Mouse (Mus musculus) embryonic facial prominence, embryonic 15.5 days (tissue): ENCODE results near the gene Cit. TPM values are rescaled to one million over a fixed set of nuclear protein-coding genes. Genes with fewer than 3 reads are reported as not detected.

Source experiments
- ATAC-seq: fragments of 200-750 bp; cut with Nextera tagmentation; 2 replicates; pipeline ENCODE4 v1.8.0; 2017; ENCODE audit warnings: low read depth, moderate TSS enrichment; ENCODE audit not compliant: insufficient number of reproducible peaks, low FRiP score, low TSS enrichment
- H3K27ac ChIP-seq: fragments of 300-500 bp; sonication (generic); replicated peaks from 2 replicates; pipeline ENCODE4 v1.5.1; 2015; ENCODE audit warnings: mild to moderate bottlenecking, inconsistent platforms
- H3K27me3 ChIP-seq: fragments of 300-500 bp; sonication (generic); 2 replicates; pipeline ENCODE4 v1.6.1; 2015; ENCODE audit warnings: inconsistent platforms
- H3K36me3 ChIP-seq: fragments of 300-500 bp; sonication (generic); 2 replicates; pipeline ENCODE4 v1.6.1; 2015; ENCODE audit warnings: mild to moderate bottlenecking, inconsistent platforms
- H3K4me1 ChIP-seq: fragments of 300-500 bp; sonication (generic); 2 replicates; pipeline ENCODE4 v1.6.1; 2015; ENCODE audit warnings: inconsistent platforms
- H3K4me2 ChIP-seq: fragments of 300-500 bp; sonication (generic); replicated peaks from 2 replicates; pipeline ENCODE4 v1.6.1; 2015; ENCODE audit warnings: mild to moderate bottlenecking, inconsistent platforms
- H3K4me3 ChIP-seq: fragments of 300-500 bp; sonication (generic); replicated peaks from 2 replicates; pipeline ENCODE4 v1.5.1; 2015; ENCODE audit warnings: mild to moderate bottlenecking, inconsistent platforms
- H3K9ac ChIP-seq: fragments of 300-500 bp; sonication (generic); 2 replicates; pipeline ENCODE4 v1.6.1; 2015; ENCODE audit warnings: inconsistent platforms
- H3K9me3 ChIP-seq: fragments of 300-500 bp; sonication (generic); replicated peaks from 2 replicates; pipeline ENCODE4 v1.6.1; 2016; ENCODE audit warnings: inconsistent platforms
- WGBS: fragments of 180-500 bp; shearing (Covaris S2); methylation state at CpG from one replicate; pipeline ENCODE4 v1.1.7; 2015; 5-methylcytosine and 5-hydroxymethylcytosine counted together
- polyA plus RNA-seq: library from polyadenylated mRNA; unstranded; fragments of >200 nt; fragmentation: Nextera tagmentation; extraction: Ambion mirVana; gene quantifications from 2 replicates; pipeline ENCODE4 v1.2.1, GENCODE M21; 2015

Gene Cit
- polyA plus RNA-seq, 1 experiment from 2014 or later, result 26.5 TPM

DNA sequence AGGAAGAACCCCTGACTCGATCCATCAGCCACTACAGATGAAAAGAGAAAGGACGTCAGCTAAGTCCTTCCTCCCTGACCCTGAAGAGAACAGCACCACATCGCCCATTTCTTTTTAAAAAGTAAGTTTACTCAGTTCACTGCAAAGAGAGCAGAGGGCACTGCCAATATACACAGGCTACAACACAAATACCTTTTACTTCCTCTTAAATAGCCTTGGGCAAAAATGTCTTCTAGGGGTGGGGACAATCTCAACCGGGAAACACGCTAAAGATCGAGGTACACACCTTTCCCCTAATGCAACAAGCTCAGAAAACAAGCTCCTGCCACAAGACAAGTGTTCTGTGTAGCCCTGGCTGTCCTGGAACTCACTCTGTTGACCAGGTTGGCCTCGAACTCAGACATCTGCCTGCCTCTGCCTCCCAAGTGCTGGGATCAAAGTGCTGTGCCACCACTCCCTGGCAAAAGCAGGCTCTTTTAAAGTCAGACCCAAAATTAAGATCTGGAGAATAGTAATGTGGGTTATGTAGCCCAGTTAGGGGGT, 177.7 kb downstream of the Cit start:
- no peak for ATAC-seq
- H3K27ac ChIP-seq, result peak overlapping the region; percentile 89; the same call in 1 of the 2 replicates
- H3K4me3 ChIP-seq, result peak overlapping the region; percentile 91
- H3K36me3 ChIP-seq, result peaks cover 30% of the 10 kb centered on the region
- 68% methylated on average over 7 of the region's 7 CpGs for WGBS
- H3K4me2 ChIP-seq, result peak overlapping the region; percentile 80
- no peaks in the 10 kb centered on the region for H3K9me3 ChIP-seq
- H3K9ac ChIP-seq, result peak overlapping the region; percentile 49; the same call in 1 of the 2 replicates
- H3K4me1 ChIP-seq, result peaks cover 17% of the 10 kb centered on the region
- no peaks in the 10 kb centered on the region for H3K27me3 ChIP-seq

- Histone ChIP-seq H3K4me1 (peaks cover 17% of the 10 kb centered on the region), H3K4me3 (peak overlapping the region; percentile 91), H3K4me2 (peak overlapping the region; percentile 80), H3K27ac (peak overlapping the region; percentile 89), H3K9me3 (no peaks in the 10 kb centered on the region), H3K27me3 (no peaks in the 10 kb centered on the region), H3K9ac (peak overlapping the region; percentile 49), H3K36me3 (peaks cover 25% of the 10 kb centered on the region)
- WGBS, result 14% methylated on average over 8 of the region's 8 CpGs
- ATAC-seq, result no peak
These were observed 178.2 kb downstream of the Cit start for GRCm38 (mm10) chr5:116023251-116023661.

GRCm38 (mm10) chr5:116023821-116024284, 178.8 kb downstream of the Cit start:
- Histone ChIP-seq H3K4me1 (peaks cover 17% of the 10 kb centered on the region), H3K27ac (peak overlapping the region; percentile 89), H3K27me3 (no peaks in the 10 kb centered on the region), H3K9me3 (no peaks in the 10 kb centered on the region), H3K4me3 (peak overlapping the region; percentile 91), H3K4me2 (peak overlapping the region; percentile 80), H3K36me3 (peaks cover 19% of the 10 kb centered on the region), H3K9ac (peak overlapping the region; percentile 49)
- 0% methylated on average over 28 of the region's 28 CpGs for WGBS
- peak; percentile 63 for ATAC-seq

- H3K36me3 ChIP-seq, result peaks cover 14% of the 10 kb centered on the region
- peak; percentile 97 for ATAC-seq
- WGBS, result under 1% methylated on average over 46 of the region's 46 CpGs
These were observed 179.3 kb downstream of the Cit start, which contains the start of gene Prkab1 for GRCm38 (mm10) chr5:116024327-116024739. Prkab1 (minus strand) TSS chr5:116024508.

GRCm38 (mm10) chr5:116026107-116026506, 181.0 kb downstream of the Cit start:
- Histone ChIP-seq H3K27me3 (no peaks in the 10 kb centered on the region), H3K4me2 (no peak overlapping the region), H3K9ac (no peak overlapping the region), H3K27ac (no peak overlapping the region), H3K36me3 (no peaks in the 10 kb centered on the region), H3K9me3 (no peaks in the 10 kb centered on the region), H3K4me1 (peaks cover 24% of the 10 kb centered on the region), H3K4me3 (no peak overlapping the region)
- ATAC-seq, result no peak
- 83% methylated on average over 5 of the region's 5 CpGs for WGBS

More at GRCm38 (mm10) chr5:116024327-116024739, 179.3 kb downstream of the Cit start, which contains the start of gene Prkab1:
- Histone ChIP-seq H3K27me3 (no peaks in the 10 kb centered on the region), H3K9me3 (no peaks in the 10 kb centered on the region), H3K4me1 (peaks cover 17% of the 10 kb centered on the region), H3K9ac (peak within 1 kb of the TSS; percentile 49), H3K27ac (peak within 1 kb of the TSS; percentile 89), H3K4me2 (peak within 1 kb of the TSS; percentile 80), H3K4me3 (peak within 1 kb of the TSS; percentile 91)

- Histone ChIP-seq H3K27ac (no peak overlapping the region), H3K36me3 (no peaks in the 10 kb centered on the region), H3K27me3 (no peaks in the 10 kb centered on the region), H3K4me1 (peaks cover 25% of the 10 kb centered on the region), H3K9ac (no peak overlapping the region), H3K4me2 (no peak overlapping the region), H3K9me3 (no peaks in the 10 kb centered on the region), H3K4me3 (no peak overlapping the region)
- ATAC-seq, result no peak
- WGBS, result 88% methylated on average over 14 of the region's 14 CpGs
These were observed 181.5 kb downstream of the Cit start for GRCm38 (mm10) chr5:116026561-116026960.

GRCm38 (mm10) chr5:116029071-116029470, 184.0 kb downstream of the Cit start:
- WGBS, result 51% methylated on average over 7 of the region's 7 CpGs
- Histone ChIP-seq H3K4me1 (0 out of 2 replicates have a peak, but pooled peaks cover 8% of the 10 kb centered on the region), H3K4me3 (no peak overlapping the region), H3K27me3 (no peaks in the 10 kb centered on the region), H3K9me3 (no peaks in the 10 kb centered on the region), H3K27ac (no peak overlapping the region), H3K4me2 (no peak overlapping the region), H3K36me3 (no peaks in the 10 kb centered on the region), H3K9ac (no peak overlapping the region)
- ATAC-seq, result no peak

GRCm38 (mm10) chr5:116030566-116031189, 185.6 kb downstream of the Cit start:
- 3% methylated on average over 19 of the region's 19 CpGs for WGBS
- Histone ChIP-seq H3K4me3 (no peak overlapping the region; the same call in 1 of the 2 replicates), H3K9me3 (no peaks in the 10 kb centered on the region), H3K4me1 (0 out of 2 replicates have a peak, but pooled peaks cover 8% of the 10 kb centered on the region), H3K27me3 (no peaks in the 10 kb centered on the region), H3K4me2 (peak overlapping the region; percentile 26), H3K9ac (no peak overlapping the region), H3K36me3 (no peaks in the 10 kb centered on the region), H3K27ac (no peak overlapping the region)
- ATAC-seq, result peak; percentile 45; the same call in 1 of the 2 replicates

- Histone ChIP-seq H3K9ac (no peak overlapping the region), H3K4me2 (peak overlapping the region; percentile 26; the same call in 1 of the 2 replicates)
- 5% methylated on average over 14 of the region's 14 CpGs for WGBS
These were observed 186.1 kb downstream of the Cit start for GRCm38 (mm10) chr5:116031190-116031577.

GRCm38 (mm10) chr5:116036465-116036864, 191.4 kb downstream of the Cit start:
- H3K4me1 ChIP-seq, result no peaks in the 10 kb centered on the region
- no peak overlapping the region for H3K27ac ChIP-seq
- no peak overlapping the region for H3K4me3 ChIP-seq
- WGBS, result 52% methylated on average over 16 of the region's 16 CpGs
- no peak overlapping the region for H3K4me2 ChIP-seq
- H3K9me3 ChIP-seq, result no peaks in the 10 kb centered on the region
- no peaks in the 10 kb centered on the region for H3K36me3 ChIP-seq
- H3K9ac ChIP-seq, result no peak overlapping the region
- H3K27me3 ChIP-seq, result no peaks in the 10 kb centered on the region; the same call in none of the 2 replicates
- ATAC-seq, result no peak

More at GRCm38 (mm10) chr5:116031190-116031577, 186.1 kb downstream of the Cit start:
- Histone ChIP-seq H3K36me3 (no peaks in the 10 kb centered on the region), H3K4me3 (no peak overlapping the region), H3K4me1 (0 out of 2 replicates have a peak, but pooled peaks cover 8% of the 10 kb centered on the region), H3K9me3 (no peaks in the 10 kb centered on the region), H3K27me3 (no peaks in the 10 kb centered on the region), H3K27ac (no peak overlapping the region)
- ATAC-seq, result no peak

- Histone ChIP-seq H3K9me3 (no peaks in the 10 kb centered on the region), H3K36me3 (no peaks in the 10 kb centered on the region), H3K4me1 (no peaks in the 10 kb centered on the region), H3K27me3 (no peaks in the 10 kb centered on the region; the same call in none of the 2 replicates), H3K27ac (no peak overlapping the region), H3K4me3 (no peak overlapping the region), H3K9ac (no peak overlapping the region), H3K4me2 (no peak overlapping the region)
- no peak for ATAC-seq
- 50% methylated on average over 12 of the region's 12 CpGs for WGBS
These were observed 192.7 kb downstream of the Cit start for GRCm38 (mm10) chr5:116037731-116038130.
